Mouse (Mus musculus) kidney, embryonic 15.5 days (tissue): Measurements from ENCODE around the gene Agt. TPM values are rescaled to one million over a fixed set of nuclear protein-coding genes. Genes with fewer than 3 reads are reported as not detected.

Experiments used
- ATAC-seq: fragments of 200-750 bp; cut with Nextera tagmentation; replicated peaks from 2 replicates; pipeline ENCODE4 v1.8.0; 2017; ENCODE audit warnings: moderate TSS enrichment; ENCODE audit not compliant: low FRiP score
- H3K27ac ChIP-seq: fragments of 300-500 bp; sonication (generic); 2 replicates; pipeline ENCODE4 v1.5.1; 2015; ENCODE audit warnings: mild to moderate bottlenecking, inconsistent platforms
- H3K27me3 ChIP-seq: fragments of 300-500 bp; sonication (generic); 2 replicates; pipeline ENCODE4 v1.6.1; 2015; ENCODE audit warnings: inconsistent platforms
- H3K36me3 ChIP-seq: fragments of 300-500 bp; sonication (generic); 2 replicates; pipeline ENCODE4 v1.6.1; 2015; ENCODE audit warnings: inconsistent platforms
- H3K4me1 ChIP-seq: fragments of 300-500 bp; sonication (generic); 2 replicates; pipeline ENCODE4 v1.6.1; 2015; ENCODE audit warnings: inconsistent platforms
- H3K4me2 ChIP-seq: fragments of 300-500 bp; sonication (generic); 2 replicates; pipeline ENCODE4 v1.6.1; 2015; ENCODE audit warnings: moderate library complexity, mild to moderate bottlenecking, inconsistent platforms
- H3K4me3 ChIP-seq: fragments of 300-500 bp; sonication (generic); replicated peaks from 2 replicates; pipeline ENCODE4 v1.5.1; 2015; ENCODE audit warnings: mild to moderate bottlenecking, inconsistent platforms
- H3K9ac ChIP-seq: fragments of 300-500 bp; sonication (generic); 2 replicates; pipeline ENCODE4 v1.6.1; 2015; ENCODE audit warnings: mild to moderate bottlenecking, inconsistent platforms
- H3K9me3 ChIP-seq: fragments of 300-500 bp; sonication (generic); replicated peaks from 2 replicates; pipeline ENCODE4 v1.6.1; 2016; ENCODE audit warnings: inconsistent platforms
- WGBS: fragments of 180-500 bp; shearing (Covaris S2); methylation state at CpG from one replicate; pipeline ENCODE4 v1.1.7; 2015; ENCODE audit warnings: mixed read lengths; 5-methylcytosine and 5-hydroxymethylcytosine counted together
- polyA plus RNA-seq: library from polyadenylated mRNA; unstranded; fragments of >200 nt; fragmentation: Nextera tagmentation; extraction: Ambion mirVana; gene quantifications from 2 replicates; pipeline ENCODE4 v1.2.1, GENCODE M21; 2015

Gene Agt
- polyA plus RNA-seq, 1 experiment from 2014 or later = 3.2 TPM

- Histone ChIP-seq H3K27me3 (no peaks in the 10 kb centered on the region), H3K36me3 (peaks cover 98% of the 10 kb centered on the region), H3K9ac (no peak overlapping the region), H3K9me3 (no peaks in the 10 kb centered on the region), H3K4me2 (no peak overlapping the region), H3K4me1 (no peaks in the 10 kb centered on the region), H3K4me3 (no peak overlapping the region), H3K27ac (no peak overlapping the region)
- ATAC-seq = no peak
- 52% methylated on average over 11 of the region's 11 CpGs for WGBS
Measured at GRCm38 (mm10) chr8:124547269-124547668, 22.2 kb downstream of the Agt start.

GRCm38 (mm10) chr8:124546815-124547214 lies 22.7 kb downstream of the Agt start:
- 93% methylated on average over 7 of the region's 7 CpGs for WGBS
- Histone ChIP-seq H3K36me3 (peaks cover 98% of the 10 kb centered on the region), H3K4me3 (no peak overlapping the region), H3K27ac (no peak overlapping the region), H3K9me3 (no peaks in the 10 kb centered on the region), H3K4me2 (no peak overlapping the region), H3K4me1 (no peaks in the 10 kb centered on the region), H3K27me3 (no peaks in the 10 kb centered on the region), H3K9ac (no peak overlapping the region)
- no peak for ATAC-seq

GRCm38 (mm10) chr8:124546371-124546770 lies 23.1 kb downstream of the Agt start:
- no peaks in the 10 kb centered on the region for H3K4me1 ChIP-seq
- peaks cover 98% of the 10 kb centered on the region for H3K36me3 ChIP-seq
- H3K4me3 ChIP-seq = no peak overlapping the region
- 91% methylated on average over 6 of the region's 6 CpGs for WGBS
- no peak overlapping the region for H3K9ac ChIP-seq
- no peak overlapping the region for H3K4me2 ChIP-seq
- no peak for ATAC-seq
- no peaks in the 10 kb centered on the region for H3K27me3 ChIP-seq
- H3K9me3 ChIP-seq = no peaks in the 10 kb centered on the region
- H3K27ac ChIP-seq = no peak overlapping the region

DNA sequence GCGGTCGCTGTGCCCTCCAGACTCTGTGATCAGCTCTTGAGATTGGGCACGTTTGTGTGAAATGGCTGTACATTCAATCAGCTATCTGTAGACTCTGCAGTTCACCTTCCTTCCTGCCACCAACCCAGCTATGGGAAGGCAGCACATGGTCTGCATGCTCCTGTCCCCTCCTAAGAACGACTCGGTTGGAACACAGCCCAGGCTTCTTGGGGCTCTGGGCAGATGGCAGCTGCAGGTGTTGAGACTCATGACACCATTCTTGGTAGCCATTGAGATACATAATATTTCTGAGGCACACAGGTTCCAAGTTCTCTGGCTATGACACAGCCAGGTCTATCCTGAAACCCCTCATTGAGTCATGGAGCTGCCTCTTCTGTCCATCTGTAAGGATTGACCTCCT lies 26.2 kb downstream of the Agt start:
- Histone ChIP-seq H3K27me3 (no peaks in the 10 kb centered on the region), H3K4me2 (no peak overlapping the region), H3K36me3 (peaks cover 100% of the 10 kb centered on the region), H3K4me1 (no peaks in the 10 kb centered on the region), H3K9ac (no peak overlapping the region), H3K9me3 (no peaks in the 10 kb centered on the region), H3K4me3 (no peak overlapping the region), H3K27ac (no peak overlapping the region)
- 95% methylated on average over 5 of the region's 5 CpGs for WGBS
- ATAC-seq = no peak

DNA sequence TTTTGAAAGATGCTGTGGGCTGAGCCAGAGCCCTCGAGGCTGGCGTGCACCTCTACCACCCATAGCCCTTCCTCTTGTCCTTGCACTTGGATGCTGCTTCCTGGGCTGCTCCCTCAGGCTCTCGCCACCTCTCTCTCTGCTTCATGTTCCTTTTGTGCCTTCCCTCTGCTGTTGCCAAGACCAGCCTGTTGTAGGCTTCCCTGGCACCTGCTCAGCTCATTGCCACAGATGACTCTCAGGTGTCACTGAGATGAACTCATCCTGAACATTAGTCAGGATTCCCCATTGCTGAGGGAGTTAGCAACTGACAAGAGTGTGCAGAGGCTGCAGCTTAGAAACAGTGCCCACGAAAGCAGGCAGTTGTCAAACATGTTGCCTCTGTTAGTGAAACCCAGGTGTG lies 27.5 kb downstream of the Agt start:
- no peak overlapping the region for H3K4me3 ChIP-seq

DNA sequence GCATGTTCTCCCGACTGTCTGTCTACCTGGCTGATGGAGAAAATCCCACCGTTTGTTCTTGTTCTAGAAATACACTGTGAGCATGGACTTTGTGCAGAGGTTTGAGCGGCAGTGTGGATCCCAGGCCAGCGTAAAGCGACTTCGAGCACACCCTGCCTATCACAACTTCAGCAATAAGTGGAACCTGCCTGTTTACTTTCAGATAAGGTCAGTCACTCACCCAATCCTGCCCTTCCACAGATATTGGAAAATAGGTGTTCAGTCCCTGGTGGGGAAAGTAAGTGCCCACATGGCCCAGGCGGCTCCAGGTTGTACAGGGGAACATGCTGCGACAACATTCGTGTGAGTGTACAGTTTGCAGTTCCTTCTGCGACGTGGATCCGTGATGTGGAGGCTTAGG lies 28.6 kb downstream of the Agt start:
- Histone ChIP-seq H3K4me1 (no peaks in the 10 kb centered on the region), H3K27ac (no peak overlapping the region), H3K4me3 (no peak overlapping the region), H3K27me3 (no peaks in the 10 kb centered on the region), H3K4me2 (no peak overlapping the region), H3K9me3 (no peaks in the 10 kb centered on the region), H3K36me3 (peaks cover 96% of the 10 kb centered on the region), H3K9ac (no peak overlapping the region)
- 94% methylated on average over 12 of the region's 12 CpGs for WGBS
- no peak for ATAC-seq

More for the DNA sequence above, 27.5 kb downstream of the Agt start:
- no peak for ATAC-seq
- Histone ChIP-seq H3K9me3 (no peaks in the 10 kb centered on the region), H3K4me2 (no peak overlapping the region), H3K27ac (no peak overlapping the region), H3K27me3 (no peaks in the 10 kb centered on the region), H3K4me1 (no peaks in the 10 kb centered on the region), H3K36me3 (peaks cover 98% of the 10 kb centered on the region), H3K9ac (no peak overlapping the region)
- WGBS = 92% methylated on average over 4 of the region's 4 CpGs

DNA sequence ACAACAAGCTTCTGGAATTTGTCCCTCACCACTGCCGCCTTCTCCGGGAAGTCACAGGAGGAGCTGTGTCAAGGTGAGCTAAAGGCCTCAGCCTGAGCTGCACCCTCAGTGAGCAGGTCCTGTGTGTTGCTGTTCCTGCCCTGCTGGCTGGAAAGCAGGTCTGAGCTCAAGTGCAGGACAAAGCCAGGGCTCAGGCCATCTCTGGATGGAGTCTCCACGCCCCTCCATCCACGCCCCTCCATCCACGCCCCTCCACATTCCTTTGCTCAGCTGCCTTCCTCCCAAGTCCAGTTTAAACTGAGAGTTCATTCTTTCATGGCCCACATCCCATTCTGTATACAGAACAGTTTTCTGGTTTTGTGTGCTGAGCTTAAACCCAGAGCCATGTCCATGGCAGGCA lies 34.1 kb downstream of the Agt start:
- no peak for ATAC-seq
- Histone ChIP-seq H3K9me3 (no peaks in the 10 kb centered on the region), H3K4me3 (no peak overlapping the region), H3K27ac (no peak overlapping the region), H3K27me3 (no peaks in the 10 kb centered on the region), H3K4me2 (no peak overlapping the region), H3K9ac (no peak overlapping the region), H3K36me3 (peaks cover 94% of the 10 kb centered on the region), H3K4me1 (no peaks in the 10 kb centered on the region)
- WGBS = 94% methylated on average over 5 of the region's 5 CpGs

- no peak overlapping the region for H3K4me2 ChIP-seq
- no peak overlapping the region for H3K9ac ChIP-seq
- WGBS = 78% methylated on average over 3 of the region's 3 CpGs
- H3K4me1 ChIP-seq = no peaks in the 10 kb centered on the region
- H3K27me3 ChIP-seq = no peaks in the 10 kb centered on the region
- H3K9me3 ChIP-seq = no peaks in the 10 kb centered on the region
- peaks cover 92% of the 10 kb centered on the region for H3K36me3 ChIP-seq
- no peak overlapping the region for H3K27ac ChIP-seq
- ATAC-seq = no peak
- H3K4me3 ChIP-seq = no peak overlapping the region
Measured at GRCm38 (mm10) chr8:124532626-124533025, 36.9 kb downstream of the Agt start.

GRCm38 (mm10) chr8:124530996-124531395 lies 38.5 kb downstream of the Agt start:
- Histone ChIP-seq H3K4me3 (no peak overlapping the region), H3K4me1 (no peaks in the 10 kb centered on the region), H3K27ac (no peak overlapping the region), H3K27me3 (no peaks in the 10 kb centered on the region), H3K4me2 (no peak overlapping the region), H3K36me3 (peaks cover 96% of the 10 kb centered on the region), H3K9ac (no peak overlapping the region), H3K9me3 (no peaks in the 10 kb centered on the region)
- 85% methylated on average over 4 of the region's 4 CpGs for WGBS
- no peak for ATAC-seq

DNA sequence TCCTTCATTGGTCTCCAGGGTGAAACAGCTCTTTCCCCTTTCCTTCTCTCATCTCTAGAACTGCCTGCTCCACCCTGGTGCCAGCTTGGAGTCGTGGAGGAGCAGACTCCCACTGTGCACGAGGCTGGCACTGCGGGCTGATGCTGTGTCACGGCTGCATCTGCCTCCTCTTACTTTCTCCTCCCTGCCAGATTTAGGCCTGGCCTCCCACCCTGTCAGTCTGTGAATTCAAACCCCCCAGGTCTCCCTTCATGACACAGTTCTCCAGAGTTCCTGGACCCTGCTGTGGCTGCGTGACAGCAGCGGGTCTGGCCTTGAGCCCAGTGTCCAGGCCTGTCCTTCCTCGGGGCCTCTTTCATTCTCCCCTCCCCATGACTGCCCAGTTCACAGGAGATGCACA lies 39.0 kb downstream of the Agt start:
- Histone ChIP-seq H3K4me3 (no peak overlapping the region), H3K4me1 (no peaks in the 10 kb centered on the region), H3K36me3 (peaks cover 96% of the 10 kb centered on the region), H3K9ac (no peak overlapping the region), H3K4me2 (no peak overlapping the region), H3K9me3 (no peaks in the 10 kb centered on the region), H3K27ac (no peak overlapping the region), H3K27me3 (no peaks in the 10 kb centered on the region)
- ATAC-seq = no peak
- WGBS = 91% methylated on average over 7 of the region's 7 CpGs

GRCm38 (mm10) chr8:124530076-124530475 lies 39.4 kb downstream of the Agt start:
- Histone ChIP-seq H3K4me3 (no peak overlapping the region), H3K9ac (no peak overlapping the region), H3K4me1 (no peaks in the 10 kb centered on the region), H3K9me3 (no peaks in the 10 kb centered on the region), H3K27ac (no peak overlapping the region), H3K36me3 (peaks cover 94% of the 10 kb centered on the region), H3K27me3 (no peaks in the 10 kb centered on the region), H3K4me2 (no peak overlapping the region)
- WGBS = 88% methylated on average over 14 of the region's 14 CpGs
- no peak for ATAC-seq

DNA sequence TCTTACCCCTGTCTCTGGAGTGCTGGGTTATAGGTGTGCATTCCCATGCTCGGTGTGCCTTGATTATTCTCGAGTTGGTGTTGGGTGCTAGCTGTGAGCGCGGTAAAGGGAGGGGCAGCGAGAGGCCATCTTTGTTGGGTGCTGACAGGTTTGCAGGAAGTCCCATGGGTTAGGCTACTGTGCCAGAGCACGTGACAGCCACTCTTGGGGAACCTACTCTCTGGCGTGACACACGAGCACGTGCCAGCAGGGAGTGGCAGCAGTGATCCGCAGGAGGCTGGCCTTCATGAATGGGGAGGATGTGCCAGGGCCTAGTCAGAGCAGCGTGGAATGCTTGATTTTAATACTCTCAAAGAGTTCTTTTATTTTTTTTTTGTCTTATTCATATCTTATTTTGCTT lies 43.2 kb downstream of the Agt start:
- Histone ChIP-seq H3K9me3 (no peaks in the 10 kb centered on the region), H3K27ac (no peak overlapping the region), H3K36me3 (peaks cover 65% of the 10 kb centered on the region), H3K27me3 (no peaks in the 10 kb centered on the region), H3K4me3 (no peak overlapping the region), H3K4me2 (no peak overlapping the region), H3K9ac (no peak overlapping the region), H3K4me1 (peaks cover 14% of the 10 kb centered on the region)
- WGBS = 93% methylated on average over 11 of the region's 11 CpGs
- no peak for ATAC-seq

DNA sequence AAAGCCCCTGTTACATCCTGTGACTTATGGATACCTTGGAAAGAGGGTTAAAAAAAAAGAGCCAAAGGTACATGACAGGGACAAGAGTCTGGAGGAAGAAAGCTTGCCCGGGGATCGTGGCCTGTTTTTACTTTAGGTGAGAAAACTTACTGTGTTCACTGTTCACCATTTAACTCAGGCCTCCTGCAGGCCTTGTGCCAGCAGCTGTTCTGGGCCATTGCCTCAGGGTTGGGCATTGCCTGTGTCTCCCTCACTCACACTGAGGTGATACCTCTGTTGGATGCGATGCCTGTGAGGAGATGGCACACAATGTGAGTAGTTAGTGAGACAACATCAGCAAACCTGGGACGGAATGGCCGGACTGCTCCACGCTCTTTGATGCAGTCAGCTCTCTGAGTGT lies 47.6 kb downstream of the Agt start:
- H3K36me3 ChIP-seq = peaks cover 24% of the 10 kb centered on the region

More for the DNA sequence above, 47.6 kb downstream of the Agt start:
- no peak for ATAC-seq
- Histone ChIP-seq H3K9me3 (no peaks in the 10 kb centered on the region), H3K9ac (no peak overlapping the region), H3K4me1 (peaks cover 19% of the 10 kb centered on the region), H3K27ac (no peak overlapping the region), H3K4me3 (peak overlapping the region; percentile 98), H3K4me2 (peak overlapping the region; percentile 83), H3K27me3 (0 out of 2 replicates have a peak, but pooled peaks cover 8% of the 10 kb centered on the region)
- 93% methylated on average over 6 of the region's 6 CpGs for WGBS
